Mouse (Mus musculus) urinary bladder, postnatal 14 days (tissue): ENCODE results near the gene Dis3l2.

Source experiments
- DNase-seq: peaks from one replicate; pipeline ENCODE4 v3.0.0; 2021; ENCODE audit warnings: low spot score

The Dis3l2 gene

GRCm38 (mm10) chr1:86703300-86703964, at the start of gene Dis3l2:
Gene Dis3l2, plus strand, starts transcription at chr1:86703808.
- peak; percentile 86 for DNase-seq

- no peak for DNase-seq
Measured at GRCm38 (mm10) chr1:86657071-86657470, 46.5 kb upstream of the Dis3l2 start.

GRCm38 (mm10) chr1:86665091-86665490, 38.5 kb upstream of the Dis3l2 start:
- DNase-seq: no peak

- DNase-seq: peak; percentile 78
Measured at GRCm38 (mm10) chr1:86669552-86670273, 33.9 kb upstream of the Dis3l2 start.

- DNase-seq: peak; percentile 70
Measured at GRCm38 (mm10) chr1:86670279-86671038, 33.1 kb upstream of the Dis3l2 start, which contains the start of gene Nppc. Gene Nppc, minus strand, starts transcription at chr1:86670571.

- DNase-seq: no peak
Measured at GRCm38 (mm10) chr1:86674385-86674784, 29.2 kb upstream of the Dis3l2 start.

GRCm38 (mm10) chr1:86675126-86675525, 28.5 kb upstream of the Dis3l2 start:
- DNase-seq: no peak

GRCm38 (mm10) chr1:86677624-86678023, 26.0 kb upstream of the Dis3l2 start:
- DNase-seq: no peak

GRCm38 (mm10) chr1:86678667-86679066, 24.9 kb upstream of the Dis3l2 start:
- DNase-seq: no peak

- no peak for DNase-seq
Measured at GRCm38 (mm10) chr1:86687236-86687635, 16.4 kb upstream of the Dis3l2 start.

GRCm38 (mm10) chr1:86691027-86691426, 12.6 kb upstream of the Dis3l2 start:
- no peak for DNase-seq

- no peak for DNase-seq
Measured at GRCm38 (mm10) chr1:86696948-86697347, 6.7 kb upstream of the Dis3l2 start.

- DNase-seq: peak; percentile 41
Measured at GRCm38 (mm10) chr1:86698721-86699120, 4.9 kb upstream of the Dis3l2 start.

- DNase-seq: no peak
Measured at GRCm38 (mm10) chr1:86699346-86700136, 4.1 kb upstream of the Dis3l2 start.

GRCm38 (mm10) chr1:86700367-86700766, 3.2 kb upstream of the Dis3l2 start:
- no peak for DNase-seq

- no peak for DNase-seq
Measured at GRCm38 (mm10) chr1:86703965-86704326, 338 bp downstream of the Dis3l2 start.

- no peak for DNase-seq
Measured at GRCm38 (mm10) chr1:86705461-86705860, 1.9 kb downstream of the Dis3l2 start.

- DNase-seq: no peak
Measured at GRCm38 (mm10) chr1:86709546-86709945, 5.9 kb downstream of the Dis3l2 start.

GRCm38 (mm10) chr1:86712045-86712444, 8.4 kb downstream of the Dis3l2 start:
- no peak for DNase-seq

- DNase-seq: no peak
Measured at GRCm38 (mm10) chr1:86713054-86713453, 9.4 kb downstream of the Dis3l2 start.

- no peak for DNase-seq
Measured at GRCm38 (mm10) chr1:86718190-86718589, 14.6 kb downstream of the Dis3l2 start.

- DNase-seq: no peak
Measured at GRCm38 (mm10) chr1:86719391-86719790, 15.8 kb downstream of the Dis3l2 start.
